Mouse (Mus musculus) C2C12 (cell line): ENCODE measurements around the gene Large1. TPM values are rescaled to one million over a fixed set of nuclear protein-coding genes. Genes with fewer than 3 reads are reported as not detected.

Source experiments
- H3K27me3 ChIP-seq: one replicate; pipeline ENCODE4 v1.6.1; 2011; ENCODE audit not compliant: control insufficient read depth, insufficient read depth, insufficient read length
- H3K36me3 ChIP-seq: one replicate; pipeline ENCODE4 v1.6.1; 2011; ENCODE audit not compliant: control insufficient read depth, insufficient read depth
- H3K4me3 ChIP-seq: one replicate; pipeline ENCODE4 v1.5.1; 2011; ENCODE audit warnings: mild to moderate bottlenecking, control low read depth; ENCODE audit not compliant: poor library complexity, insufficient read depth, severe bottlenecking
- H3K79me2 ChIP-seq: one replicate; pipeline ENCODE4 v1.6.1; 2011; ENCODE audit not compliant: control insufficient read depth, insufficient read depth
- H3K79me3 ChIP-seq: one replicate; pipeline ENCODE4 v1.6.1; 2011; ENCODE audit warnings: low read depth, control low read depth
- H3ac ChIP-seq: one replicate; pipeline ENCODE3; 2011; ENCODE audit warnings: low read depth; ENCODE audit not compliant: control insufficient read depth, insufficient read length
- CEBPB ChIP-seq: IDR thresholded peaks from one replicate; pipeline ENCODE4 v1.6.1; 2011; ENCODE audit warnings: low read depth, mild to moderate bottlenecking, control low read depth, moderate library complexity
- CTCF ChIP-seq: IDR thresholded peaks from one replicate; pipeline ENCODE4 v1.5.1; 2011; ENCODE audit not compliant: control insufficient read depth, insufficient read depth, insufficient read length
- FOSL1 ChIP-seq: IDR thresholded peaks from one replicate; pipeline ENCODE4 v1.8.0; 2011; ENCODE audit warnings: mild to moderate bottlenecking, low read length; ENCODE audit not compliant: poor library complexity, insufficient read depth, severe bottlenecking
- MAX ChIP-seq: IDR thresholded peaks from one replicate; pipeline ENCODE4 v1.6.1; 2011; ENCODE audit warnings: mild to moderate bottlenecking, control low read depth
- MYOD1 ChIP-seq: IDR thresholded peaks from one replicate; pipeline ENCODE4 v1.6.1; 2011; ENCODE audit warnings: low read depth; ENCODE audit not compliant: control insufficient read depth, insufficient read length
- MYOG ChIP-seq: IDR thresholded peaks from one replicate; pipeline ENCODE4 v1.6.1; 2011; ENCODE audit not compliant: control insufficient read depth, insufficient read length; ENCODE audit errors: extremely low read depth
- USF1 ChIP-seq: IDR thresholded peaks from one replicate; pipeline ENCODE4 v1.6.1; 2011; ENCODE audit warnings: low read depth, mild to moderate bottlenecking, control low read depth, moderate library complexity
- polyA plus RNA-seq: library from polyadenylated mRNA; unstranded; fragments of >200 nt; fragmentation: generic; extraction: Trizol; gene quantifications from one replicate; pipeline ENCODE4 v1.2.1, GENCODE M21; 2012; ENCODE audit warnings: missing spikeins

Large1 gene
- polyA plus RNA-seq, 1 experiment = 9.5 TPM

DNA sequence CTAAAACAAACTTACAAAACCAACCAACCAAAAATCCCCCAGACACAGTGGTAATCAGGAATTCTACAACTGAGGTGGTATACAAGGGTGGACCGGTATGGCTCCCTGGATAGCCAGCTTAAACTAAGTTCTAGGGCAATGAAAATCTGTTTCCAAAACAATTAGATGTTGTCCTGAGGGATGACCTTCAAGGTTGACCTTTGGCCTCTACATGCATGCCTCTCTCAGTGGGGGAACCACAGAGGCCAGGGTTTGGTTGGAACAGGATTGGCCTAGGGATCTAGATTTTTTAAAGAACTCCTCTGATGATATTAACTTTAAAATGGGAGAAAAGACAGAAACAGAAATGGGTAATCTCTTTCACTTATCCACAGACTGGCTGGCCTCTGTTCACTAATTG lies 335.1 kb downstream of the Large1 start:
- no peaks in the 10 kb centered on the region for H3K79me2 ChIP-seq
- no peak overlapping the region for H3ac ChIP-seq
- TF ChIP-seq USF1 = no peak
- TF ChIP-seq CTCF = no peak
- no peak for TF ChIP-seq CEBPB
- no peak for TF ChIP-seq MYOD1
- TF ChIP-seq MAX = no peak
- TF ChIP-seq MYOG = no peak
- TF ChIP-seq FOSL1 = no peak
- H3K79me3 ChIP-seq = no peaks in the 10 kb centered on the region
- H3K36me3 ChIP-seq = no peaks in the 10 kb centered on the region
- H3K4me3 ChIP-seq = no peak overlapping the region
- H3K27me3 ChIP-seq = no peaks in the 10 kb centered on the region

- no peak for TF ChIP-seq FOSL1
- TF ChIP-seq MAX = no peak
- TF ChIP-seq MYOG = no peak
- TF ChIP-seq CTCF = no peak
- no peak for TF ChIP-seq MYOD1
- TF ChIP-seq CEBPB = no peak
- Histone ChIP-seq H3K79me2 (no peaks in the 10 kb centered on the region), H3ac (no peak overlapping the region), H3K36me3 (no peaks in the 10 kb centered on the region), H3K79me3 (no peaks in the 10 kb centered on the region), H3K4me3 (no peak overlapping the region), H3K27me3 (no peaks in the 10 kb centered on the region)
These were observed 335.7 kb downstream of the Large1 start for GRCm38 (mm10) chr8:73017601-73018000.

- no peak overlapping the region for H3K4me3 ChIP-seq
These were observed 337.0 kb downstream of the Large1 start for GRCm38 (mm10) chr8:73016303-73016702.

DNA sequence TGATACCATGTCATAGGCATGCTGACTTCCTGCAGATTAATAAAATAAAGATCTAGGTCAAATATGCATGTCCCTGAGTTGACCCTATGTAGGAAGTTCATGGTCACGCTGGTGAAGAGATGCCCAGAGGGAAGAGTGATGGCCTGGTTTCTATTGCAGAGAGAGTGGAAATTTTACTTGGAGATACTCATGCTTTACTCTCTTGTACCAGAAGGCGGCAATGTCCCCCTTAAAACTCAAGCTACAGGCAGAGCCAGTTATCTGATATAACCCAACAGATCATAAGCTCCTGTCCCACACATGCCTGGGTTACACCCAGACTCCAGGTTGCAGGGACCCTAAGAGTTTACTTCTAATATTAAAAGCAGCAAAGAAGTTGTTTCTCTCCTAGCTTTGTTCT lies 345.9 kb downstream of the Large1 start:
- Histone ChIP-seq H3K79me3 (no peaks in the 10 kb centered on the region), H3K4me3 (no peak overlapping the region), H3K36me3 (no peaks in the 10 kb centered on the region), H3K79me2 (no peaks in the 10 kb centered on the region), H3ac (no peak overlapping the region), H3K27me3 (no peaks in the 10 kb centered on the region)
- TF ChIP-seq USF1 (no peak), CTCF (no peak), MYOG (no peak), FOSL1 (no peak), MYOD1 (no peak), CEBPB (no peak), MAX (no peak)

More at GRCm38 (mm10) chr8:73016303-73016702, 337.0 kb downstream of the Large1 start:
- Histone ChIP-seq H3K79me2 (no peaks in the 10 kb centered on the region), H3K79me3 (no peaks in the 10 kb centered on the region), H3K27me3 (no peaks in the 10 kb centered on the region), H3ac (no peak overlapping the region), H3K36me3 (no peaks in the 10 kb centered on the region)
- no peak for TF ChIP-seq MYOG
- no peak for TF ChIP-seq CEBPB
- TF ChIP-seq USF1 = no peak
- no peak for TF ChIP-seq MAX
- TF ChIP-seq FOSL1 = no peak
- no peak for TF ChIP-seq MYOD1
- TF ChIP-seq CTCF = no peak

GRCm38 (mm10) chr8:73003858-73004257 lies 349.5 kb downstream of the Large1 start:
- no peak for TF ChIP-seq MYOD1
- peak; percentile 42 for TF ChIP-seq CTCF
- Histone ChIP-seq H3K27me3 (no peaks in the 10 kb centered on the region), H3K36me3 (no peaks in the 10 kb centered on the region), H3ac (no peak overlapping the region), H3K79me3 (no peaks in the 10 kb centered on the region), H3K79me2 (no peaks in the 10 kb centered on the region), H3K4me3 (no peak overlapping the region)

- Histone ChIP-seq H3K79me2 (no peaks in the 10 kb centered on the region), H3K36me3 (no peaks in the 10 kb centered on the region), H3K4me3 (no peak overlapping the region), H3K27me3 (no peaks in the 10 kb centered on the region), H3ac (no peak overlapping the region), H3K79me3 (no peaks in the 10 kb centered on the region)
- no peak for TF ChIP-seq CTCF
- no peak for TF ChIP-seq FOSL1
These were observed 359.5 kb downstream of the Large1 start for GRCm38 (mm10) chr8:72993831-72994230.
